Mouse (Mus musculus) mouse embryonic stem cell (cell line): ENCODE data around the gene Auts2.

Source experiments
- in situ Hi-C, 2 experiments: fragments of 300-500 bp; cut with MboI; formaldehyde crosslinking; loops; 1 replicate in 1 of 2; 3 replicates in 1 of 2; pipeline ENCODE4 v1.14.3; 2019 to 2020; ENCODE audit warnings: low sequenced_read_pairs in 2 of 2, low pct_unique_long_range_greater_than_20kb in 1 of 2, mixed read lengths in 1 of 2; ENCODE audit not compliant: unreplicated experiment in 1 of 2

Gene Auts2

GRCm38 (mm10) chr5:131575733-131576265 is 967.3 kb downstream of the Auts2 start:
- in situ Hi-C loops: no loop called here

DNA sequence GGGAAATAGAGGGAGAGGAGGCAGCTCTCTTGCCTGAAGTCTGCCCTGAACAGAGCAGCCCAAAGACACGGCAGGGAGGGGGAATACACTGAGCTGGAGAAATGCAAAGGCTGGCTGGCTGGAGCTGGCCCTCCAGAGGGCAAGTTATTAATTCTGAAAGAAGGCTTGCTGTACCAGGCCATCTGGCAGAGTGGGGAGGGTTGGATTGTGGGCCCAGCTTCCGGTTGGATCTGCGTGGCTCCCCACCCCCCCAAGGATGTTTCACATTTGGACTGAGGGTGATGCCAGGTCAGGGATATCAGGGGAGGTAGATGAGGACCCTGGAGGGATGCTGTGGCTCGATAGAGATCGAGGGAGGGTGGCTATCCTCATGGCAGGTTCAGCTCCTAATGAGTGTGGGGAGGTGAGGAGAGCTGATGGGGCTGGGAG is 968.0 kb downstream of the Auts2 start:
- in situ Hi-C loops: no loop called here

- in situ Hi-C loops: no loop called here
Observed at GRCm38 (mm10) chr5:131574469-131575085, 968.6 kb downstream of the Auts2 start.

GRCm38 (mm10) chr5:131573296-131574177 is 969.6 kb downstream of the Auts2 start:
- in situ Hi-C loops: no loop called here

DNA sequence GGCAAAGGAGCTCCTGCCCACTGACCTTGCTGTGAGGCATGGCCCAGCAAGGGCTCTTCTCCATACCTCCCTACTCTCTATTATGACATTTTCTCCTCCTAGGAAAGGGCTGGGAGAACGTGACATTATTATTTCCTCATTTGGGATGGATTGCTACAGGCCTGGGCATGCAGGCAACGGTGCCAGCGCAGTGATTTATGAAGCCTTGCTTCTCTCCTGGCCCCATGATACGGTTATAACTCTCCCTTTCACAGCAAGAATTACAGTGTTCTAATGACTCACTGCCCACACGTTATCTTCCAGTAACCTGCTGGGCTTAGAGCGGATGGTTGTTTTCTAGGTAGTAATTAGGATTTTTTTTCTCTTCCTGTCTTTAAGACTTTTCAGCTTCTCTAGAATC is 977.1 kb downstream of the Auts2 start:
- in situ Hi-C loops: no loop called here

DNA sequence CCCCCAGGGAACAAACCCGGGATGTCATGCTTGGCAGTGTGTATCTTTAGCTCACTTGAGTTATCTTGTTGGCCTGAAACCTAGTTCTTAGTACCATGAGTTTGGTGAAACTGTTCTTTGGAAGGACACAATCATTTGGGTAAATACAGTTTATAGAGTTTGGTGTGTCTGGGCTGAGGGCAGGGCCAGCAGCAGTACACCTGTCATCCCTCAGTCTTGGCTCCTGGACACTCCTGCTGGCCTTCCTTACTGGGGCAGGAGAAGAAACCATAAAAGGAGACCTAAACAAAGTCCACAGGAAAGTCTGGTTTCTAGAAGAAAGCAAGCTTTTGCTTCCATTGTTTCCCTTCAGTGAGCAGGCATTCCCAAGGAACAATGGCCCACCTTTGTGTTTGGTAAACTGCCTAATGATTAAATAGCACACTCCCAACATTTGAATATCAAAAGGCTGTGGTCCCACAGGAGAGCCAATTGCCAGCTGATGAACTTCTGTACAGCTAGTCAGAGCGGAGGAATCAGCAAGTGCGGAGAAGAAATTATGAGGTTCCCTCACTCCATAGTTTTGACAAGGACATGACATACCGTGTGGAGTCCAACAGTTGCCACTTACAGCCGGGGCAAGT is 979.4 kb downstream of the Auts2 start:
- in situ Hi-C loops: no loop called here

DNA sequence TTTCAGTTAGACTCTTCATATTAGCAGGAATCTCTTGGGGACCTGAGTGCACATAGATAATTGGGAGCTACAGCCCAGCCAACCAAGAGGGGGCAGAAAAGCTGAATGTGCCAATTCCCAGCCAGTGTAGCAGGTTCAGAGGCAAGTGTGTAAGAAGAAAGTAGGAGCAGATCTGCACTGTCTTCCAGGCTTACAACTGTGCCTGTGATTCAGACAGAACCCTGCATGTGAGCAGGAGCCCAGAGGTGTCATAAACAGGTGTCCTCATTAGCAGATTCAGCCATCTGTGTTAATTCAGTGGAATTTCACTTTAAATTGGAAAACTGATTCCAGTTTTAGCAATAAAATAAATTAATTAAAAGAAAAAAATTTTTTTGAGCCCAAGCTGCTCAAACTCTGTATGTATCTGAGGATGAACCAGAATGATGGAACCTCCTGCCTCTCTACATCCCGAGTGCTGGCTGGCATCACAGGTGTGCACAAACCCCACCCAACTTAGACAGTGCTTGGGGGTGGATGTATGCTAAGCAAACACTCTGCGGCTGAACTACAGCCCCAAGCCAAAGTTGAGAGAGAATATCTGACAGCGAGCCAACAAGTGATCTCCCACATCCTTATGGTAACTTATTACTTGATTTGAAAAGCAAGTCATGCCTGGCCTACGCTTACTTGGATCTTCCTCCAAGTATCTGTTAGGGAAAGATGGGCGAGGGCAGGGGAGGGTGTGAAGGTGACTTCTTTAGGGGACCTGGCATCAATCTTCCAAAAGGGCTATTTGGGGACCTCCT is 982.2 kb downstream of the Auts2 start:
- in situ Hi-C loops: no loop called here

GRCm38 (mm10) chr5:131558403-131559174 is 984.6 kb downstream of the Auts2 start:
- in situ Hi-C loops: no loop called here

GRCm38 (mm10) chr5:131557591-131558385 is 985.4 kb downstream of the Auts2 start:
- in situ Hi-C loops: no loop called here

DNA sequence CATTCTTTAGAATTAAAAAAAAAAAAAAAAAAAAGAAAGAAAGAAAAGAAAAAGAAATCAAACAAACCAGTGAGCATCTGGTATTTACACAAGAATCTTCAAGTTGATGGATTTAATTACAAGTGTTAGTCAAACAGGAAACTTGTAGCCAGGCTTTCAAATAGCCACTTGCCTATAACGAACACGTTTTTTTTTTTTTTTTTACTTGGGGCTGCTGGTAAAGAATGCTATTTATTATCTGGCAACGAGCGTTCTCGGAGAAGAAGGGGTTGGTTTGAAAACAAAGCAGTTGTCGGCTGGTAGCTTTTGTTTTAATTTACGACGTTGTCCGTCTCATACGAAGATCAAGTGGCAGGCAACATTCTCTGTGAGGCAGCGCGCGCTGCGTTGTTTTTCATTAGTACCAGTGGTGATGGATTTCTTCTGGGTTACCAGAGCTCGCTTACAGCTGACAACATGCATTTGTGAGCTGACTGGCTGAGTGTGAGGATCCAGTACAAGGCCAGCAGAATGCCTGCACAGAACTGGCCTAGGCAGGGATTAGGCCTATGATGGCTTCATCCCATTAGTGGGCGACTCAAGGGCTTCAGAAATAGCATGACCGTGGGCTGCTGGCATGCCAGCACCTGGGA is 994.1 kb downstream of the Auts2 start:
- in situ Hi-C loops: no loop called here

DNA sequence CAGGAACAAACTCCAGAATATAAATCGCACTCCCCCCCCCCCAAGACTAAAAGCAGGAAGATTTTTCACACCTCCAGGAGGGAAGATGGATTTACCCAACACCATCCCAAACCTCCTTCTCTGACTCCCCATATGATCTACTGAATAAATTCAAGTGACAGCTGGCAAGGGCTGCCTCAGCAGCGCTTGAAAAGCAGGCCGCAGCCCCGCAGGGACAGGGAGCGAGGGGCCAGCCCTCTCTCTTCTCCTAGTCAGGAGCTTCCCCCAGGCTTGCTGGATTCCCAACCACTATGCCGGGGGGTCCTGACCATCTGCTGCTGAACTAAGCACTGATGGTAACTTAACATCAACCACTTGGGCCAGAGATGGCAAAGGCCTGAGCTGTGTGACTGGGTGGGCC is 995.2 kb downstream of the Auts2 start:
- in situ Hi-C loops: no loop called here

- in situ Hi-C loops: no loop called here
Observed at GRCm38 (mm10) chr5:131546414-131546813, 996.7 kb downstream of the Auts2 start.

DNA sequence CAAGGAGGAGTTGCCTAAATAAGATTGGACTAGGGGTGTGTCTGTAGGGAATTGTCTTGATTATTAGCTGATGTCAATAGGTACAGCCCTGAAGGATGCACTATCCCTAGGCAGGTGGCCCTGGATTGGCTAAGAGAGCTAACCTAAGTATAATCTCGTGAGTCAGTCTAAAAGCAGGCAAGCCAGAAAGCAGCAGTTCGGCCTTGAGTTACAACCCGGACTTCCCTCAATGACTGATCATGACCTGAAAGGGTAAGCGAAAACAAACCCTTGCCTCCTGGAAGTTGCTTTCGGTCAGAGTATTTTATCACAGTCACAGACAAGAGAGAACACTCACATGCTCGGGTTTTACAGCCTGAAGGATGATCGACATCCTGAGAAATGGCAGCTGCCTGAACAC is 998.8 kb downstream of the Auts2 start:
- in situ Hi-C loops: no loop called here

GRCm38 (mm10) chr5:131538311-131538915 is 1004.7 kb downstream of the Auts2 start:
- in situ Hi-C loops: no loop called here

GRCm38 (mm10) chr5:131537831-131538310 is 1005.3 kb downstream of the Auts2 start:
- in situ Hi-C loops: no loop called here

- in situ Hi-C loops: no loop called here
Observed at GRCm38 (mm10) chr5:131537155-131537830, 1005.9 kb downstream of the Auts2 start.
